Mouse (Mus musculus) midbrain, postnatal 0 days (tissue): ENCODE measurements at regions not wholly inside any gene's neighbourhood (a gene's known extent, or its start where the extent isn't known, plus 50 kb on each side); places are given as distances from the start of the nearest gene placed in this dataset.
A peak's percentile ranks its signal among the peaks of the same experiment; 100 is the strongest.

Experiments
- ATAC-seq: fragments of 200-750 bp; cut with Nextera tagmentation; 2 replicates; pipeline ENCODE4 v1.8.0; 2017; ENCODE audit warnings: moderate number of reproducible peaks, mild to moderate bottlenecking, moderate TSS enrichment, moderate library complexity; ENCODE audit not compliant: low FRiP score
- DNase-seq: peaks from one replicate; pipeline ENCODE4 v3.0.0-alpha.2; 2015; ENCODE audit warnings: low spot score
- H3K27ac ChIP-seq: fragments of 300-500 bp; sonication (generic); 2 replicates; pipeline ENCODE4 v1.5.1; 2014; ENCODE audit warnings: low read depth, mild to moderate bottlenecking, low read length, mixed read lengths
- H3K27me3 ChIP-seq: fragments of 300-500 bp; sonication (generic); 2 replicates; pipeline ENCODE4 v1.6.1; 2014; ENCODE audit warnings: low read length, control low read depth, mixed read lengths; ENCODE audit not compliant: insufficient read depth
- H3K36me3 ChIP-seq: fragments of 300-500 bp; sonication (generic); 2 replicates; pipeline ENCODE4 v1.6.1; 2014; ENCODE audit warnings: low read length, control low read depth, mixed read lengths; ENCODE audit not compliant: insufficient read depth
- H3K4me1 ChIP-seq: fragments of 300-500 bp; sonication (generic); 2 replicates; pipeline ENCODE4 v1.6.1; 2014; ENCODE audit warnings: mild to moderate bottlenecking, control low read depth, antibody characterized with exemption, low read length, mixed read lengths; ENCODE audit not compliant: insufficient read depth
- H3K4me2 ChIP-seq: fragments of 300-500 bp; sonication (generic); 2 replicates; pipeline ENCODE4 v1.6.1; 2014; ENCODE audit warnings: low read depth, mild to moderate bottlenecking, low read length, mixed read lengths; ENCODE audit not compliant: poor library complexity, severe bottlenecking
- H3K4me3 ChIP-seq: fragments of 300-500 bp; sonication (generic); 2 replicates; pipeline ENCODE4 v1.5.1; 2014; ENCODE audit warnings: low read depth, mild to moderate bottlenecking, low read length, moderate library complexity
- H3K9ac ChIP-seq: fragments of 300-500 bp; sonication (generic); replicated peaks from 2 replicates; pipeline ENCODE4 v1.6.1; 2014; ENCODE audit warnings: mild to moderate bottlenecking, low read length, moderate library complexity, mixed read lengths; ENCODE audit not compliant: poor library complexity, severe bottlenecking
- H3K9me3 ChIP-seq: fragments of 300-500 bp; sonication (generic); 2 replicates; pipeline ENCODE4 v1.6.1; 2016; ENCODE audit warnings: low read length, control low read depth
- CTCF ChIP-seq: IDR thresholded peaks from 2 replicates; pipeline ENCODE4 v1.5.1; 2016; ENCODE audit warnings: antibody characterized with exemption, mild to moderate bottlenecking
- WGBS: fragments of 180-500 bp; shearing (Covaris S2); extraction: QIAGEN DNeasy Blood & Tissue Kit; methylation state at CpG from one replicate; pipeline ENCODE4 v1.1.7; 2014; 5-methylcytosine and 5-hydroxymethylcytosine counted together

GRCm38 (mm10) chr2:114812141-114812902, 157.6 kb upstream of the Dph6 start:
- no peak for ATAC-seq
- Histone ChIP-seq H3K27me3 (no peaks in the 10 kb centered on the region), H3K36me3 (no peaks in the 10 kb centered on the region), H3K4me3 (no peak overlapping the region), H3K27ac (no peak overlapping the region), H3K4me1 (no peaks in the 10 kb centered on the region), H3K9ac (no peak overlapping the region), H3K4me2 (no peak overlapping the region), H3K9me3 (no peaks in the 10 kb centered on the region)
- no peak for TF ChIP-seq CTCF
- 86% methylated on average over 11 of the region's 11 CpGs for WGBS
- DNase-seq, result no peak

- Histone ChIP-seq H3K36me3 (no peaks in the 10 kb centered on the region), H3K9ac (no peak overlapping the region), H3K27me3 (no peaks in the 10 kb centered on the region), H3K4me2 (no peak overlapping the region), H3K9me3 (no peaks in the 10 kb centered on the region), H3K4me3 (no peak overlapping the region), H3K27ac (no peak overlapping the region), H3K4me1 (no peaks in the 10 kb centered on the region)
- 37% methylated on average over 3 of the region's 3 CpGs for WGBS
- DNase-seq, result no peak
- ATAC-seq, result no peak
- no peak for TF ChIP-seq CTCF
Measured at GRCm38 (mm10) chr2:114812903-114813290, 158.1 kb upstream of the Dph6 start.

GRCm38 (mm10) chr2:114822657-114823056, 167.9 kb upstream of the Dph6 start:
- Histone ChIP-seq H3K4me1 (no peaks in the 10 kb centered on the region), H3K9ac (no peak overlapping the region), H3K4me3 (no peak overlapping the region), H3K4me2 (no peak overlapping the region), H3K27me3 (no peaks in the 10 kb centered on the region), H3K9me3 (no peaks in the 10 kb centered on the region), H3K27ac (no peak overlapping the region), H3K36me3 (no peaks in the 10 kb centered on the region)
- no peak for DNase-seq
- WGBS, result 35% methylated on average over 3 of the region's 3 CpGs
- no peak for ATAC-seq
- no peak for TF ChIP-seq CTCF

- 46% methylated on average over 6 of the region's 6 CpGs for WGBS
- TF ChIP-seq CTCF, result no peak
- ATAC-seq (no peak), DNase-seq (peak; percentile 37)
- no peak overlapping the region for H3K27ac ChIP-seq
- no peaks in the 10 kb centered on the region for H3K36me3 ChIP-seq
- H3K9ac ChIP-seq, result no peak overlapping the region
- no peaks in the 10 kb centered on the region for H3K9me3 ChIP-seq
- H3K27me3 ChIP-seq, result no peaks in the 10 kb centered on the region
- no peaks in the 10 kb centered on the region for H3K4me1 ChIP-seq
- H3K4me3 ChIP-seq, result no peak overlapping the region
- H3K4me2 ChIP-seq, result no peak overlapping the region
Measured at GRCm38 (mm10) chr2:114828192-114828591, 173.4 kb upstream of the Dph6 start.

- H3K4me1 ChIP-seq, result 0 out of 2 replicates have a peak, but pooled peaks cover 3% of the 10 kb centered on the region
- no peak overlapping the region for H3K27ac ChIP-seq
- no peak overlapping the region for H3K4me3 ChIP-seq
- DNase-seq (no peak), ATAC-seq (no peak)
- H3K9ac ChIP-seq, result no peak overlapping the region
- H3K4me2 ChIP-seq, result no peak overlapping the region
- H3K9me3 ChIP-seq, result no peaks in the 10 kb centered on the region
- TF ChIP-seq CTCF, result no peak
- no peaks in the 10 kb centered on the region for H3K36me3 ChIP-seq
- WGBS, result 54% methylated on average over 2 of the region's 2 CpGs
- H3K27me3 ChIP-seq, result no peaks in the 10 kb centered on the region
Measured at GRCm38 (mm10) chr2:114835694-114836093, 180.9 kb upstream of the Dph6 start.

GRCm38 (mm10) chr2:114843696-114844388, 189.1 kb upstream of the Dph6 start:
- Histone ChIP-seq H3K9ac (no peak overlapping the region), H3K27ac (no peak overlapping the region), H3K27me3 (no peaks in the 10 kb centered on the region), H3K36me3 (no peaks in the 10 kb centered on the region), H3K4me3 (no peak overlapping the region), H3K9me3 (no peaks in the 10 kb centered on the region), H3K4me2 (no peak overlapping the region), H3K4me1 (no peaks in the 10 kb centered on the region)
- DNase-seq (peak; percentile 61), ATAC-seq (0 out of 2 replicates have a peak, but pooled peaks have one; percentile 10)
- WGBS, result 56% methylated on average over 9 of the region's 9 CpGs
- no peak for TF ChIP-seq CTCF
